Mouse (Mus musculus): ENCODE measurements around the gene Kcna2.

The Kcna2 gene

DNA sequence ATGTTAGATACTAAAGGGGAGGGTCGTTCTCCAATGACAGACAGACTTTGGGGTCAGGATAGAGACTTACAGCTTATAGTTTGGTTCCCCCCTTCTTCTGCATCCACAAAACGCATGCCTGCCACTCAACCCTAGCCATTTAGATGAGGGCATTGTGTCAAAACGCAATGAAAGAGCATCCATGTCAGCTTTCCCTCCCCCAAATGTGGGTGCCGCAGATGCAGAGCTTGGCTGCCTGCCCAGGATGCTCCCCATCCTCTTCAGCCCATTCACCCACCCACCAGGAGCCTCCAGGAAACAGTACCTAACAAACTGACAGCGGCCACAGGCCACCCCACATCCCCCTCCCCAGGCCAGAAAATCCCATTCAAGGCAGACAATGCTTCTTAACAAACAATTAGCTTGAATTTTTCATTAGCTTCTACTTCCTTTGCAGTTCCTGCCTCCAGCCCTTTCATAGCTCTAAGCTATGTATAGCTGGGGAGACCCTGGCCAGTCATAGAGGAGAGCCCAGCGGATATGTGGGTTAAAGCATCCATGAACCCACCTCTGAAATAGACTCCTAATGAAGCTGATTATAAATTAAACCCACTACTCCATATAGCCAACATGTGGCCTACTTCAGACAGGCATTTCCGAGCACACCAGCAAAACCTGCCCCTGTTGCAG is 50.1 kb downstream of the Kcna2 start:
- DNase-seq (ENCODE audit: low read depth, low spot score) = no peak

DNA sequence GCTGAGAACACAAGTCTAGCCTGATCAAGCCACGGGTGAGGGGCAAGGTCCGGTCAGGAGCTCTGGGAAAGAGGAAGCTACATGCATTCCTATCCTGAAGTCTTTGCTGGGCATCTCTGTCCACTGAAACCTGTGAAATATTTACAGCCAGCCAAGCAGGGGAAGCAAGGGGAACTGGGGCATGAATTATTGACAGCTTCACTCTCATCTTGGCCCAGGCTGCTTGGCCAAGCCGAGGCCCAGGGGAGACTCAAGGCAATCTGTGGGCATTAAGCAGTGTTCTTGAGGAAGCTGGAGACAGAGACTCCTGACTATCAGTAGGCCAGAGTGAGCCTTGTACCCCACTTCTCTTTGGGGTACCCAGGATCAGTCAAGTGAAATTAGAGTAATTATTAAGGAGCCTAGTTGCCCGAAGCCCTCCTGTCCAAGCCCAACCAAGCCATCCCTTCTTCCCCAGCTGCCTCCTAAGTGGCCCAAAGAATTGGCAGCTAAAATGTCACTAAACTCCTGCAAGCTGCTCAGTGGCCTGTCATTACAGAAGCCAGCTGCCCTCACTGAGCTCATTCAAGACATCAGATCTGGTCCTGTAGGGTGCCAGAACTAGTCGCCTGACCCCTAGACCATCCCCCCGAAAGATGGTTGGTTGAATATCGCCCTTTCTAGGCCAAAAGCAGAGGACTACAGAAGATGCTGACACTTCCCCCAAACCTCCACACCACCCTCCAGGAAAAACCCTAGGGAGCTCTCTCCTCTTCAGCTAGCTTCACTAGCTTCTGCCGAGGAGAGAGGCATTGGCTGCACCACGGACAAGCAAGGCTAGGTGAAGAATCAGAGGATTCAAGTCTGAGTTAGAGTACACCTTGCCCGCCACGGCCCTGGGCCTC is 53.1 kb downstream of the Kcna2 start:
- DNase-seq (ENCODE audit: low read depth, low spot score) = no peak

- no peak for DNase-seq (ENCODE audit: low read depth, low spot score)
Observed at GRCm38 (mm10) chr3:107158856-107159255, 57.9 kb downstream of the Kcna2 start.

DNA sequence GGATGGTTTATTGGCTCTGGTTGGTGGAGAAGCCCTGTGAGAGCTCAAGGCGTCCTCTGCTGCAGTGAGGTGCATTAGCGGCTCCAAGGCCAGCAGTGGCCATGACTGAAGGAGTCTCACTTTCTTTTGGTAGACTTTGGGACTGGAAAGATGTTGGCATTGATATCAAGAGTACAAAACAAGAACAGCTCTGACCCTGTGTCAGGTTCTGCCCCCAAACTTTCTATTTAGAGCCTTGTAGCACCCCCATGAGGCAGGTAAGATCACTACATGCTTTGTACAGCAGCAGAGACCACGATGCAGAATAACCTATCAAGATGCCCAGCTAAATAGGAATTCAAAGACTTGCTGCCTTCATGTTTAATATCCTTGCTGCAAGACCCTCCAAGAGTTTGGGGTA is 58.5 kb downstream of the Kcna2 start:
- peak; percentile 26 for DNase-seq (ENCODE audit: low read depth, low spot score)

DNA sequence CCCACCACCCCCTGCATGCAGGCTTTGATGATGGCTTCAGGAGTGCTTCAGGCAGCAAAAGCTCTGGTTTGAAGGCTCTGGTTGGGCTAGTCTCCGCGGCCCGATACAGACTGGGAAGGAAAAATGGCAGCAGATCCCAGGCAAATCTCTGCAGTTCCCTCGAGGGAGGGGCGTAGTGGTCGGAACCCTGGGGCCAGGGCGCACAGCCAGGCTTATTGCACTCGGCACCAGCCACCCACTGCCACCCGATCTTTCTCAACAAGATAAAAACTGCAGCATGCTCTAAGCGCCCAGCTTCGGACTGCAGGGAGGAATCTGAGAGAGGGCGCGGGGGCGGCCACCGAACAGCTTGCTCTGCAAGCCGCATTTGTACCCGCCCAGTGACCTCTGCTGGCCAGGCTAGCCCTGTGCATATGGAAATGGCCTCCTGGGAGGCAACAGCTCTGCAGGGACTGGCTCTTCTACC is 58.9 kb downstream of the Kcna2 start:
- no peak for DNase-seq (ENCODE audit: low read depth, low spot score)

DNA sequence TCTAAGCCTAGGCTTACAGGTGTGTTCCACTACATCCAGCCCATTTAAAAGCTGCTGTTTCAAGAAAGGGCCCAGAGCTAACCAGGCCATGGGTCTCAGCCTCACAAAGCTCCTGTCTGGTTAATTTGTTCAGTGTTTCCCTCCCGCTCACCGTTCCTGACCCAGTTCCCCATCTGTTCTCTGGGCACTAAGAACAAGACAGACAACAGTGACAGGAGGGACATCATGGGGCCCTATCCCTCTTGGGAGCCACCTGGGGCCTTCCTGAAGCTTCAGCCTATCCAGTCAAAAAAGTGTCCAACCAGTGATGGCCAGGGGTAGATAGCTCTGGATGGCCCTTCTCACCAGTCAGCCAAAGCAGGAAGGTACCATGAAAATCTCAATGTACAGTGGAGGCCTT is 61.8 kb downstream of the Kcna2 start:
- no peak for DNase-seq (ENCODE audit: low read depth, low spot score)

All from A20 (cell line).